Mouse (Mus musculus) layer of hippocampus, adult 8-10 months (tissue): ENCODE measurements at regions not wholly inside any gene's neighbourhood (a gene's known extent, or its start where the extent isn't known, plus 50 kb on each side); places are given as distances from the start of the nearest gene placed in this dataset.
A peak's percentile ranks its signal among the peaks of the same experiment; 100 is the strongest.

ENCODE experiments used
- DNase-seq, 2 experiments: peaks; one replicate each; pipeline ENCODE4 v3.0.0; 2022; ENCODE audit warnings: low spot score in 2 of 2

- DNase-seq, result peak in 1 of 2 experiments; percentile 4
These were observed 143.1 kb upstream of the Snx19 start for GRCm38 (mm10) chr9:30283771-30284148.

- no peak for DNase-seq
These were observed 142.2 kb upstream of the Snx19 start for GRCm38 (mm10) chr9:30284562-30285323.

- DNase-seq, result no peak
These were observed 141.6 kb upstream of the Snx19 start for GRCm38 (mm10) chr9:30285324-30285599.

GRCm38 (mm10) chr9:30299844-30300243 is 127.1 kb upstream of the Snx19 start:
- DNase-seq, result peak in 1 of 2 experiments; percentile 58

GRCm38 (mm10) chr9:30308281-30308680 is 118.6 kb upstream of the Snx19 start:
- no peak for DNase-seq

- no peak for DNase-seq
These were observed 113.5 kb upstream of the Snx19 start for GRCm38 (mm10) chr9:30313360-30313759.

- no peak for DNase-seq
These were observed 112.3 kb upstream of the Snx19 start for GRCm38 (mm10) chr9:30314355-30315171.

- DNase-seq, result peak; percentile 22 to 69
These were observed 111.7 kb upstream of the Snx19 start for GRCm38 (mm10) chr9:30315172-30315644.

- DNase-seq, result no peak
These were observed 82.0 kb upstream of the Snx19 start for GRCm38 (mm10) chr9:30344866-30345265.

- DNase-seq, result no peak
These were observed 72.9 kb upstream of the Snx19 start for GRCm38 (mm10) chr9:30353965-30354364.

GRCm38 (mm10) chr9:30355642-30356041 is 71.3 kb upstream of the Snx19 start:
- no peak for DNase-seq

- no peak for DNase-seq
These were observed 57.1 kb upstream of the Snx19 start for GRCm38 (mm10) chr9:30369554-30370440.

- no peak for DNase-seq
These were observed 56.1 kb upstream of the Snx19 start for GRCm38 (mm10) chr9:30370789-30371188.

- no peak for DNase-seq
These were observed 50.0 kb upstream of the Snx19 start for GRCm38 (mm10) chr9:30376908-30377307.
